In the genomic region with DNA sequence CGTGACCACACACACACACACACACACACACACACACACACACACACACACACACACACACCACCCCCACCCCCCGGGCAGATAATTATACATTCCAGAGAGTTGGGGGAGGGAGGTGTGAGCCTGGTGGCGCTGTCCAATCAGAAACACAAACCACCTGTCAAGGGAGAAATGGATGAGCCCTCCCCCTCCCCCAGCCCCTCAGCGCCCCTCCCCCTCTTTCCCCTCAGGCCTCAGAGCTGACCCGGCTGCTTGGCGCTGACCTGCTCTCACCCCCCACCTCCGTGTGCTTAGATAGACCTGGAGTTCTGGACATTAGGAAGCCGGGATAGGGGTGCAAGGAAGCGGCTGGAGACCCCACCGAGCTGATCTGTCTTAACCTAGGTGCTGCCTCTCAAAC, we compare ENCODE assay signal across 11 mouse cellular contexts. TPM values are rescaled to one million over a fixed set of nuclear protein-coding genes. Genes with fewer than 3 reads are reported as not detected.
DNase-seq lines count a peak whose midpoint lies in the region; ATAC-seq and TF ChIP-seq lines count a peak whose summit lies in the region.
"Had no signal": no experiment of that assay in that cellular context is flagged by ENCODE, and none has a peak within 500 bp of the region (broad histone marks: within the 10 kb centered on the region; RNA-seq: fewer than 3 reads in every experiment).

No protein-coding gene starts in this region.

- no peak overlapping the region for H3K4me3 ChIP-seq in kidney, postnatal 0 days (replicated peaks; ENCODE audit: low read depth, low read length)
- no peak overlapping the region for H3K4me3 ChIP-seq in forebrain, embryonic 14.5 days (ENCODE audit: low read depth, low read length)
- H3K4me3 ChIP-seq in liver, embryonic 14.5 days (ENCODE audit: insufficient read depth in 1 of 2, low read depth in 2 of 2, low read length in 2 of 2) = no peak overlapping the region

- ATAC-seq in kidney, postnatal 0 days (replicated peaks; ENCODE audit: low FRiP score, low read depth) = peak; percentile 13; the same call in 1 of the 2 replicates
- ATAC-seq in forebrain, embryonic 14.5 days = no peak; the same call in 1 of the 2 replicates
- peak; percentile 11; the same call in 1 of the 2 replicates for ATAC-seq in liver, embryonic 14.5 days (ENCODE audit: insufficient read depth)
- ATAC-seq in megakaryocyte progenitor cell, adult 5-6 weeks (replicated peaks; ENCODE audit: poor library complexity) = no peak

- no peaks in the 10 kb centered on the region for H3K9me3 ChIP-seq in kidney, postnatal 0 days (replicated peaks; ENCODE audit: low read length)
- H3K9me3 ChIP-seq in forebrain, embryonic 14.5 days (replicated peaks; ENCODE audit: control insufficient read depth, low read length) = no peaks in the 10 kb centered on the region
- H3K9me3 ChIP-seq in liver, embryonic 14.5 days (ENCODE audit: control insufficient read depth, low read length) = no peaks in the 10 kb centered on the region
- H3K9me3 ChIP-seq: heart, embryonic 15.5 days had no signal

- no peak for TF ChIP-seq EP300 in liver, embryonic 14.5 days (IDR thresholded peaks at IDR 0.05; ENCODE audit: low read depth)

- no peak overlapping the region for H3K27ac ChIP-seq in kidney, postnatal 0 days
- no peak overlapping the region for H3K27ac ChIP-seq in forebrain, embryonic 14.5 days (ENCODE audit: low read depth, low read length)
- no peak overlapping the region for H3K27ac ChIP-seq in liver, embryonic 14.5 days
- H3K27ac ChIP-seq: heart, embryonic 15.5 days had no signal

- intact Hi-C loops in gastrocnemius, postnatal 14 days (cut with DNase I; ENCODE audit: low total_unique reads) = no loop called here

- peaks cover 19% of the 10 kb centered on the region for H3K27me3 ChIP-seq in kidney, postnatal 0 days (ENCODE audit: insufficient read depth, low read length)
- peaks cover 17% of the 10 kb centered on the region for H3K27me3 ChIP-seq in forebrain, embryonic 14.5 days (replicated peaks; ENCODE audit: control insufficient read depth, insufficient read depth, low read length)
- H3K27me3 ChIP-seq in liver, embryonic 14.5 days (ENCODE audit: control insufficient read depth, insufficient read depth, low read length) = peaks cover 47% of the 10 kb centered on the region

- no peaks in the 10 kb centered on the region for H3K36me3 ChIP-seq in kidney, postnatal 0 days (ENCODE audit: insufficient read depth, low read length)
- no peaks in the 10 kb centered on the region for H3K36me3 ChIP-seq in forebrain, embryonic 14.5 days (ENCODE audit: control insufficient read depth, insufficient read depth, low read length)
- no peaks in the 10 kb centered on the region for H3K36me3 ChIP-seq in liver, embryonic 14.5 days (replicated peaks; ENCODE audit: control insufficient read depth, insufficient read depth, low read depth)
- H3K36me3 ChIP-seq: heart, embryonic 15.5 days had no signal

- 4% methylated on average over 9 of the region's 10 CpGs for WGBS in kidney, postnatal 0 days
- under 1% methylated on average over 8 of the region's 10 CpGs for WGBS in forebrain, embryonic 14.5 days
- WGBS in liver, embryonic 14.5 days (ENCODE audit: insufficient replicate concordance) = 0% methylated on average over 9 of the region's 10 CpGs

- no peak for TF ChIP-seq CTCF in kidney, postnatal 0 days (IDR thresholded peaks at IDR 0.05; ENCODE audit: low read depth)
- TF ChIP-seq CTCF in liver, embryonic 14.5 days (IDR thresholded peaks at IDR 0.05; ENCODE audit: low read depth) = no peak

- no peak overlapping the region for H3K4me2 ChIP-seq in kidney, postnatal 0 days (ENCODE audit: low read length)
- H3K4me2 ChIP-seq in forebrain, embryonic 14.5 days (ENCODE audit: low read length) = peak overlapping the region; percentile 50
- peak overlapping the region; percentile 26 for H3K4me2 ChIP-seq in liver, embryonic 14.5 days (ENCODE audit: low read depth)

- H3K9ac ChIP-seq in kidney, postnatal 0 days (ENCODE audit: low read depth, low read length) = no peak overlapping the region
- no peak overlapping the region for H3K9ac ChIP-seq in forebrain, embryonic 14.5 days (ENCODE audit: low read length)
- no peak overlapping the region for H3K9ac ChIP-seq in liver, embryonic 14.5 days (replicated peaks)
- H3K9ac ChIP-seq: heart, embryonic 15.5 days had no signal

- no peak for DNase-seq in kidney, postnatal 0 days (ENCODE audit: low spot score)
- DNase-seq in kidney, adult 18-20 months = no peak
- peak; percentile 24 for DNase-seq in forebrain, embryonic 14.5 days (ENCODE audit: low spot score)
- no peak for DNase-seq in liver, embryonic 14.5 days (ENCODE audit: low read depth in 3 of 3, low spot score in 3 of 3)
- peak; percentile 46 for DNase-seq in retina, postnatal 1 day
- no peak for DNase-seq in thymus, postnatal 4 days
- DNase-seq in gastrocnemius, postnatal 14 days = no peak

- H3K4me1 ChIP-seq in kidney, postnatal 0 days (replicated peaks; ENCODE audit: insufficient read depth, low read length) = no peaks in the 10 kb centered on the region
- H3K4me1 ChIP-seq in forebrain, embryonic 14.5 days (ENCODE audit: control insufficient read depth, insufficient read depth, low read length) = peaks cover 14% of the 10 kb centered on the region
- no peaks in the 10 kb centered on the region for H3K4me1 ChIP-seq in liver, embryonic 14.5 days (replicated peaks; ENCODE audit: control insufficient read depth in 2 of 2, insufficient read depth in 2 of 2, low read length in 1 of 2)

RNA-seq across cellular contexts. Expression of a gene that starts 0.6 kb away (rescaled TPM):
- 0.04 TPM in 1 of 2 replicates, not detected in the other for polyA plus RNA-seq in kidney, postnatal 0 days (2015; fragmentation: Nextera tagmentation; extraction: Ambion mirVana)
- not detected in 2 replicates for polyA plus RNA-seq in forebrain, embryonic 14.5 days (2014; fragmentation: Nextera tagmentation; extraction: Ambion mirVana)
- polyA plus RNA-seq in liver, embryonic 14.5 days (2012; rRNA removed) = 0.70 and 0.95 TPM in 2 replicates
- 0.28 and 0.42 TPM in 2 replicates for polyA plus RNA-seq in liver, embryonic 14.5 days (2014; fragmentation: Nextera tagmentation; extraction: Ambion mirVana)
- total RNA-seq in megakaryocyte progenitor cell, adult 5-6 weeks (2015) = 3.7 and 4.7 TPM in 2 replicates
- total RNA-seq in megakaryocyte progenitor cell, adult 5-6 weeks (2017) = 27.4 and 31.2 TPM in 2 replicates
- total RNA-seq in gastrocnemius, postnatal 14 days (2021) = 1 to 10 TPM; 1.9 to 3.0 TPM
- polyA plus RNA-seq: lung, embryonic 16.5 days had no signal

RNA-seq across cellular contexts. Expression of a gene that starts 18.5 kb away (rescaled TPM):
- 35.3 and 36.9 TPM in 2 replicates for polyA plus RNA-seq in kidney, postnatal 0 days (2015; fragmentation: Nextera tagmentation; extraction: Ambion mirVana)
- 52.7 and 57.0 TPM in 2 replicates for polyA plus RNA-seq in forebrain, embryonic 14.5 days (2014; fragmentation: Nextera tagmentation; extraction: Ambion mirVana)
- polyA plus RNA-seq in liver, embryonic 14.5 days (2012; rRNA removed) = 10.5 and 13.3 TPM in 2 replicates
- 16.8 and 17.8 TPM in 2 replicates for polyA plus RNA-seq in liver, embryonic 14.5 days (2014; fragmentation: Nextera tagmentation; extraction: Ambion mirVana)
- 27.0 and 31.5 TPM in 2 replicates for total RNA-seq in megakaryocyte progenitor cell, adult 5-6 weeks (2015)
- total RNA-seq in megakaryocyte progenitor cell, adult 5-6 weeks (2017) = 28.2 and 30.1 TPM in 2 replicates
- total RNA-seq in gastrocnemius, postnatal 14 days (2021) = 10 to 100 TPM; 11.3 to 13.0 TPM

RNA-seq across cellular contexts. Expression of a gene that starts 34.4 kb away (rescaled TPM):
- polyA plus RNA-seq in kidney, postnatal 0 days (2015; fragmentation: Nextera tagmentation; extraction: Ambion mirVana) = not detected in 2 replicates
- not detected in 2 replicates for polyA plus RNA-seq in forebrain, embryonic 14.5 days (2014; fragmentation: Nextera tagmentation; extraction: Ambion mirVana)
- 0.03 and 0.06 TPM in 2 replicates for polyA plus RNA-seq in liver, embryonic 14.5 days (2012; rRNA removed)
- not detected in 2 replicates for polyA plus RNA-seq in liver, embryonic 14.5 days (2014; fragmentation: Nextera tagmentation; extraction: Ambion mirVana)
- not detected in 2 replicates for total RNA-seq in megakaryocyte progenitor cell, adult 5-6 weeks (2015)
- not detected in 2 replicates for total RNA-seq in megakaryocyte progenitor cell, adult 5-6 weeks (2017)
- total RNA-seq in gastrocnemius, postnatal 14 days (2021) = not detected
- polyA plus RNA-seq: heart, embryonic 15.5 days; lung, embryonic 16.5 days; stomach, embryonic 16.5 days had no signal

RNA-seq across cellular contexts. Expression of a gene that starts 41.4 kb away (rescaled TPM):
- 2.8 and 6.1 TPM in 2 replicates for polyA plus RNA-seq in kidney, postnatal 0 days (2015; fragmentation: Nextera tagmentation; extraction: Ambion mirVana)
- 0.72 and 1.9 TPM in 2 replicates for polyA plus RNA-seq in forebrain, embryonic 14.5 days (2014; fragmentation: Nextera tagmentation; extraction: Ambion mirVana)
- polyA plus RNA-seq in liver, embryonic 14.5 days (2012; rRNA removed) = 0.23 TPM in 2 replicates
- 0.42 and 0.67 TPM in 2 replicates for polyA plus RNA-seq in liver, embryonic 14.5 days (2014; fragmentation: Nextera tagmentation; extraction: Ambion mirVana)
- 0.77 and 2.2 TPM in 2 replicates for total RNA-seq in megakaryocyte progenitor cell, adult 5-6 weeks (2015)
- total RNA-seq in megakaryocyte progenitor cell, adult 5-6 weeks (2017) = 0.37 and 0.71 TPM in 2 replicates
- total RNA-seq in gastrocnemius, postnatal 14 days (2021) = not detected

RNA-seq across cellular contexts. Expression of a gene that starts 50.8 kb away (rescaled TPM):
- polyA plus RNA-seq in kidney, postnatal 0 days (2015; fragmentation: Nextera tagmentation; extraction: Ambion mirVana) = 1,962 and 2,114 TPM in 2 replicates
- 2,465 and 2,793 TPM in 2 replicates for polyA plus RNA-seq in forebrain, embryonic 14.5 days (2014; fragmentation: Nextera tagmentation; extraction: Ambion mirVana)
- 120 and 233 TPM in 2 replicates for polyA plus RNA-seq in liver, embryonic 14.5 days (2012; rRNA removed)
- polyA plus RNA-seq in liver, embryonic 14.5 days (2014; fragmentation: Nextera tagmentation; extraction: Ambion mirVana) = 665 and 670 TPM in 2 replicates
- 2,294 and 2,610 TPM in 2 replicates for total RNA-seq in megakaryocyte progenitor cell, adult 5-6 weeks (2015)
- total RNA-seq in megakaryocyte progenitor cell, adult 5-6 weeks (2017) = 1,024 and 1,057 TPM in 2 replicates
- total RNA-seq in gastrocnemius, postnatal 14 days (2021) = 100 to 1,000 TPM; 110 to 135 TPM

Comparison
In these comparisons a context has a peak if more than half of its experiments do, and no peak if none do; other contexts are left out.
1. ATAC-seq: peak in kidney, postnatal 0 days (single experiment) and liver, embryonic 14.5 days (single experiment); none in forebrain, embryonic 14.5 days (single experiment) and megakaryocyte progenitor cell, adult 5-6 weeks (single experiment).
2. DNase-seq: peak in forebrain, embryonic 14.5 days (single experiment) and retina, postnatal 1 day (single experiment); none in kidney, postnatal 0 days (single experiment), kidney, adult 18-20 months (single experiment), liver, embryonic 14.5 days (0 of 3), thymus, postnatal 4 days (single experiment) and gastrocnemius, postnatal 14 days (single experiment).